Mouse (Mus musculus) megakaryocyte progenitor cell, adult 5-6 weeks (primary cell): ENCODE data around the gene Prl3b1. TPM values are rescaled to one million over a fixed set of nuclear protein-coding genes. Genes with fewer than 3 reads are reported as not detected.

Experiments used
- ATAC-seq: replicated peaks from 2 replicates; pipeline ENCODE4 v1.8.0; 2016; ENCODE audit warnings: mild to moderate bottlenecking, moderate TSS enrichment, inconsistent platforms; ENCODE audit not compliant: poor library complexity
- total RNA-seq, 2 experiments: library from RNA; stranded (forward) in 1 of 2; stranded (reverse) in 1 of 2; fragments of 157-497, 149-512 nt in 1 of 2; fragments of 200-1000 nt in 1 of 2; gene quantifications; 2 replicates each; pipeline versions ENCODE4 v1.2.3 to v1.2.4; 2015 to 2017

Prl3b1 gene
- total RNA-seq (2015) (not detected in 2 replicates), total RNA-seq (2017) (not detected in 2 replicates)

DNA sequence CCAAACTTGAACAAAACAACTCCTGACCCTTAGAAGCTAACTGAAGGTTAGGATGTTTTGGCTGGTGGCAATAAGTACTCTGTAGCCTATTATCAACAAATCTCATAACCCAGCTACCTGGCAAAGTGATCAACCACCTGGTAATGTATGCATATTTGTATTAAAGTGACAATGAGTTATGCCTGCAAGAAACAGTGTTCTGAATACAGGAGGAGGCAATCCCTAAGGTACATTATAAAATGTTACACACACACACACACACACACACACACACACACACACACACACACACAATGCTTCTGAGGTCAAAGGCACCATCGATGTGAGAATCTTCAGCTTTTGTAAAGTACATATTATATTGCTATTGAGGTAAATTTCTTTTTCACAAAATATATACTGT, at the start of gene Prl3b1:
TSS of gene Prl3b1 (plus strand) at position 301 of the 400 bp plus-strand sequence.
- ATAC-seq, result no peak

DNA sequence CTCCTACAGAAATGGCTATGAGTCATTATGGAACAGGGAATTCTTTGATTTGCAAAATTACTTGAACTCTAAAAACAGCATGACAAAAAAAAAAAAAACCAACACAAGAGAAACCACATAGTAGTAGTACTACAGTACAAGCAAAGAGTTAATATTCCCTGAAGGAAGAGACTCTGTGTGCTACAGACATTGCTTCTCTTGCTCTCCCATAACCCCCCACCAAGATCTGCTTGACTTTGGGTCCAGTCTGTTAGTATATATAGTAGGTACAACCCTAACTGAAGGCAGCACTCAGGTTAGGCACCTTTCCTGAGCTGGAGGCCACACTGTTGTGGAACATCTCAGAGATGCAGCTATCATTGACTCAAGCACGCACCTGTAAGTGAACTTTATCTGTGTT, 45.3 kb upstream of the Prl3b1 start, which contains the start of gene Prl3c1:
TSS of gene Prl3c1 (plus strand) at position 301 of the 400 bp plus-strand sequence.
- no peak for ATAC-seq

DNA sequence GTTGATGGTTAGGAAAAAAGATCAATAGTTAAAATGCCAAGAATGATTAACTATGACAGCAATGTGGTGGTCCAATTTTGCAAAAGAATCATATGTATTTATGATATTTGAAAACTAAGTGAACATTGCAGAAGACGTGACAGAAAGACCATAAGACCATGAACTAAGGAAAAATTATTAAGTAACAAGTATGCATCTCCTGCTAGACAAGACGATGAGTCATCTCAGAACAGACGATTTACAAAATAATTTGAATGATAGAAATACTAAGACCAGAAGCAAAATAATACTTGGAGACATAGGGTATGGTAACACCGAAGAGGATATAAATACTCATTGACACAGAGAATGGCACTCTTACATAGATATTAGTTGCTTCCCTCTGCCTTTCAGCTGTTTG, 17.5 kb downstream of the Prl3b1 start, which contains the start of gene Prl3a1:
TSS of gene Prl3a1 (plus strand) at position 301 of the 400 bp plus-strand sequence.
- ATAC-seq, result no peak

Other genes with a start within 250 kb of the Prl3b1 start
- not detected in 2 replicates for gene Prl, start 184.3 kb upstream of the Prl3b1 start, total RNA-seq (2015)
- not detected in 2 replicates for gene Prl, start 184.3 kb upstream of the Prl3b1 start, total RNA-seq (2017)
- gene Prl3d1, start 147.7 kb upstream of the Prl3b1 start, total RNA-seq (2015), result not detected in 2 replicates
- gene Prl3d1, start 147.7 kb upstream of the Prl3b1 start, total RNA-seq (2017), result not detected in 2 replicates
- not detected in 2 replicates for gene Prl3d2, start 120.1 kb upstream of the Prl3b1 start, total RNA-seq (2015)
- gene Prl3d2, start 120.1 kb upstream of the Prl3b1 start, total RNA-seq (2017), result not detected in 2 replicates
- gene Prl3d3, start 85.1 kb upstream of the Prl3b1 start, total RNA-seq (2015), result not detected in 2 replicates
- gene Prl3d3, start 85.1 kb upstream of the Prl3b1 start, total RNA-seq (2017), result not detected in 2 replicates
- gene Prl3c1, start 45.2 kb upstream of the Prl3b1 start, total RNA-seq (2015), result not detected in 2 replicates
- not detected in 2 replicates for gene Prl3c1, start 45.2 kb upstream of the Prl3b1 start, total RNA-seq (2017)
- not detected in 2 replicates for gene Prl3a1, start 17.6 kb downstream of the Prl3b1 start, total RNA-seq (2015)
- gene Prl3a1, start 17.6 kb downstream of the Prl3b1 start, total RNA-seq (2017), result not detected in 2 replicates
- gene Prl6a1, start 70.8 kb downstream of the Prl3b1 start, total RNA-seq (2015), result not detected in 2 replicates
- not detected in 2 replicates for gene Prl6a1, start 70.8 kb downstream of the Prl3b1 start, total RNA-seq (2017)
- not detected in 2 replicates for gene Prl8a2, start 103.8 kb downstream of the Prl3b1 start, total RNA-seq (2015)
- gene Prl8a2, start 103.8 kb downstream of the Prl3b1 start, total RNA-seq (2017), result not detected in 2 replicates
- gene Prl2b1, start 149.0 kb downstream of the Prl3b1 start, total RNA-seq (2015), result not detected in 2 replicates
- not detected in 2 replicates for gene Prl2b1, start 149.0 kb downstream of the Prl3b1 start, total RNA-seq (2017)
- gene Prl8a6, start 196.8 kb downstream of the Prl3b1 start, total RNA-seq (2015), result not detected in 2 replicates
- gene Prl8a6, start 196.8 kb downstream of the Prl3b1 start, total RNA-seq (2017), result not detected in 2 replicates